Mouse (Mus musculus) heart, adult 2 months (tissue): Measurements from ENCODE around the gene Adcy7.

ENCODE experiments used
- CTCF ChIP-seq: fragments of 200-600 bp; IDR thresholded peaks from 2 replicates; pipeline ENCODE4 v1.8.1; 2022; ENCODE audit warnings: antibody characterized with exemption, mild to moderate bottlenecking, moderate library complexity
- POLR2A ChIP-seq: fragments of 200-500 bp; IDR thresholded peaks from 2 replicates; pipeline ENCODE4 v1.6.1; 2011; ENCODE audit warnings: mild to moderate bottlenecking, low read depth, low read length, control low read depth; ENCODE audit not compliant: insufficient read depth

DNA sequence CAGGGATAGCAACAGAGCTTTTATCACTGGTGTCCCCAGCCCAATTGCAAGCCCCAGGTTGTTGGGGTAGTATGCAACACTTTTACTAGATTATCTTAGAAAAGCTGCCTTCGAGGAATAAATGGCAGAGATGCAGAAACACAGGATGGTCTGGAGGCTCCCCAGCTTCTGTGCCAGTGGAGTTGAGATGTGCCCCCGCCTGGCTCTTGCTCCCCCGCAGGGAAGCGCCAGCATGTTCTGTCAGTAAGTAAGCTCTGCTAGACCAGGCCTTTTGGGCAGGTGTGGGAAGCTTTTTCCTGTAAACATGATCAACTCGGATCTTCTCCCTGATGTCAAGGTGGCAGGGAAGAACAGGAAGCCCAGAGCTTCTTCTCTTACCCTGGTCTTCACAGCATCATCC is 32.9 kb upstream of the Adcy7 start:
- TF ChIP-seq CTCF (no peak), POLR2A (no peak)
